Mouse (Mus musculus) spleen, postnatal 14 days (tissue): ENCODE measurements around the gene Pld6.

Source experiments
- DNase-seq, 2 experiments: peaks; one replicate each; pipeline ENCODE4 v3.0.0; 2021 to 2022; ENCODE audit warnings: low spot score in 2 of 2

Pld6 gene

GRCm38 (mm10) chr11:59787199-59787781 is at the start of gene Pld6:
TSS of gene Pld6 (minus strand) at chr11:59787645.
- DNase-seq: peak in 1 of 2 experiments; percentile 37

GRCm38 (mm10) chr11:59821625-59822024 is 34.2 kb upstream of the Pld6 start:
- DNase-seq: no peak

GRCm38 (mm10) chr11:59817916-59818315 is 30.5 kb upstream of the Pld6 start:
- DNase-seq: no peak

GRCm38 (mm10) chr11:59815482-59816065 is 28.1 kb upstream of the Pld6 start:
- no peak for DNase-seq

GRCm38 (mm10) chr11:59814936-59815335 is 27.5 kb upstream of the Pld6 start:
- DNase-seq: no peak

- no peak for DNase-seq
Measured at GRCm38 (mm10) chr11:59814311-59814710, 26.9 kb upstream of the Pld6 start.

GRCm38 (mm10) chr11:59813276-59813675 is 25.8 kb upstream of the Pld6 start:
- no peak for DNase-seq

GRCm38 (mm10) chr11:59811211-59811610 is 23.8 kb upstream of the Pld6 start:
- DNase-seq: no peak

- no peak for DNase-seq
Measured at GRCm38 (mm10) chr11:59810480-59811158, 23.2 kb upstream of the Pld6 start.

GRCm38 (mm10) chr11:59809670-59810474 is 22.4 kb upstream of the Pld6 start, which contains the start of gene Flcn:
TSS of gene Flcn (minus strand) at chr11:59810016.
- DNase-seq: peak; percentile 68 to 77

GRCm38 (mm10) chr11:59809071-59809669 is 21.7 kb upstream of the Pld6 start:
- DNase-seq: no peak

GRCm38 (mm10) chr11:59808170-59808960 is 20.9 kb upstream of the Pld6 start:
- DNase-seq: no peak

GRCm38 (mm10) chr11:59805656-59806055 is 18.2 kb upstream of the Pld6 start:
- no peak for DNase-seq

GRCm38 (mm10) chr11:59805256-59805655 is 17.8 kb upstream of the Pld6 start:
- no peak for DNase-seq

- no peak for DNase-seq
Measured at GRCm38 (mm10) chr11:59804409-59805110, 17.1 kb upstream of the Pld6 start.

GRCm38 (mm10) chr11:59803516-59803915 is 16.1 kb upstream of the Pld6 start:
- DNase-seq: no peak

GRCm38 (mm10) chr11:59801881-59802280 is 14.4 kb upstream of the Pld6 start:
- DNase-seq: no peak

- no peak for DNase-seq
Measured at GRCm38 (mm10) chr11:59800412-59800811, 13.0 kb upstream of the Pld6 start.

GRCm38 (mm10) chr11:59793390-59793789 is 5.9 kb upstream of the Pld6 start:
- no peak for DNase-seq

GRCm38 (mm10) chr11:59789311-59789710 is 1.9 kb upstream of the Pld6 start:
- DNase-seq: no peak
